Mouse (Mus musculus) olfactory bulb, adult 2 months (tissue): ENCODE measurements at regions not wholly inside any gene's neighbourhood (a gene's known extent, or its start where the extent isn't known, plus 50 kb on each side); places are given as distances from the start of the nearest gene placed in this dataset.

ENCODE experiments used
- CTCF ChIP-seq: fragments of 200-500 bp; IDR thresholded peaks from 2 replicates; pipeline ENCODE4 v1.5.1; 2012; ENCODE audit warnings: low read depth, mild to moderate bottlenecking, low read length, moderate library complexity; ENCODE audit not compliant: insufficient read depth
- POLR2A ChIP-seq: fragments of 200-500 bp; IDR thresholded peaks from 2 replicates; pipeline ENCODE4 v1.6.1; 2012; ENCODE audit warnings: mild to moderate bottlenecking, low read depth, low read length, moderate library complexity; ENCODE audit not compliant: insufficient read depth

DNA sequence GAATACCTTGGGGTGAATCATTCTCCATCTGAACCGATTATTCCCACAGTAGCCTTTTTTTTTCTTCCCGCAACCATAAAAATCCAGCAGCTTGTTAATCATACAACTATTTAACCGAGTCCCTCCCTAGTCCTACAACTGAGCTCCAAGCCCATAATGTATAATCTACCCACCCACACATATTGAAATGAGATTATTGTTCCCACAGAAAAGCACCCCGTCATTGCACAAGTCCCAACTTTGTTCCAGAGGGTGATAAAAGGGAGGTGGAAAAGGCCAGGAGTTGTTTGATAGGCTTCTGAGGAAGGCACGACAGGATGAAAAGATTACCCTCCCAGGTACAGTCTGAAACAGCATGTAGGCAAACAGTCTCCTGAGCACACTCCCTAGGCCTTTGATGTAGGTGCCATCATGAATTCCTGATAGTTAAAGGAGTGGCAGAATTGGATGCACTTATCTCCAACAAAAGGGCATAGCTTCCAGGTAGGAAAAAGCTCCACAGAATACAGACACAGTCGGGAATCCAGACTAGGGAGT lies 583.6 kb upstream of the A1bg start:
- no peak for TF ChIP-seq CTCF
- no peak for TF ChIP-seq POLR2A
